Mouse (Mus musculus) kidney, adult 2 months (tissue): ENCODE data around the gene Pxn.

ENCODE experiments used
- CTCF ChIP-seq: fragments of 200-500 bp; conservative IDR thresholded peaks from 2 replicates; pipeline ENCODE4 v1.5.1; 2011; ENCODE audit warnings: low read depth, mild to moderate bottlenecking, control low read depth, low read length, moderate library complexity, mixed read lengths; ENCODE audit not compliant: insufficient read depth, insufficient read length
- POLR2A ChIP-seq: fragments of 200-500 bp; IDR thresholded peaks from one replicate; pipeline ENCODE4 v1.6.1; 2011; ENCODE audit warnings: low read depth, low read length, control low read depth

- TF ChIP-seq CTCF = no peak
- TF ChIP-seq POLR2A = no peak
These were observed 31.7 kb downstream of the Pxn start for GRCm38 (mm10) chr5:115538017-115538692.
